Mouse (Mus musculus) left cerebral cortex, postnatal 14 days (tissue): ENCODE measurements around the gene Ccdc50. TPM values are rescaled to one million over a fixed set of nuclear protein-coding genes. Genes with fewer than 3 reads are reported as not detected.

Experiments used
- DNase-seq, 2 experiments: peaks; one replicate each; pipeline ENCODE4 v3.0.0; 2021 to 2022; ENCODE audit warnings: low spot score in 2 of 2, mixed read lengths in 1 of 2
- intact Hi-C: fragments of 180-260 bp; cut with DNase I; formaldehyde crosslinking; loops from one replicate; pipeline ENCODE4 v1.15.1; 2025
- long read RNA-seq, 2 experiments: library from polyadenylated mRNA; stranded (forward); transcript quantifications; one replicate each; pipeline ENCODE4 v2.0.0; 2021
- total RNA-seq, 2 experiments: library from RNA; stranded (reverse); gene quantifications; 2 replicates each; pipeline ENCODE4 v1.2.3; 2021

The Ccdc50 gene
- total RNA-seq: 10 to 100 TPM; 67.0 to 69.1 TPM
- long read RNA-seq, experiment 1, full-length matches to known transcripts: 20 of 26 reads
- long read RNA-seq, experiment 1, partial matches to known transcripts: 0 of 26 reads
- long read RNA-seq, experiment 1, other reads (novel, unspliced or antisense): 6 of 26 reads
- long read RNA-seq, experiment 2, full-length matches to known transcripts: 11 of 16 reads
- long read RNA-seq, experiment 2, partial matches to known transcripts: 0 of 16 reads
- long read RNA-seq, experiment 2, other reads (novel, unspliced or antisense): 5 of 16 reads

DNA sequence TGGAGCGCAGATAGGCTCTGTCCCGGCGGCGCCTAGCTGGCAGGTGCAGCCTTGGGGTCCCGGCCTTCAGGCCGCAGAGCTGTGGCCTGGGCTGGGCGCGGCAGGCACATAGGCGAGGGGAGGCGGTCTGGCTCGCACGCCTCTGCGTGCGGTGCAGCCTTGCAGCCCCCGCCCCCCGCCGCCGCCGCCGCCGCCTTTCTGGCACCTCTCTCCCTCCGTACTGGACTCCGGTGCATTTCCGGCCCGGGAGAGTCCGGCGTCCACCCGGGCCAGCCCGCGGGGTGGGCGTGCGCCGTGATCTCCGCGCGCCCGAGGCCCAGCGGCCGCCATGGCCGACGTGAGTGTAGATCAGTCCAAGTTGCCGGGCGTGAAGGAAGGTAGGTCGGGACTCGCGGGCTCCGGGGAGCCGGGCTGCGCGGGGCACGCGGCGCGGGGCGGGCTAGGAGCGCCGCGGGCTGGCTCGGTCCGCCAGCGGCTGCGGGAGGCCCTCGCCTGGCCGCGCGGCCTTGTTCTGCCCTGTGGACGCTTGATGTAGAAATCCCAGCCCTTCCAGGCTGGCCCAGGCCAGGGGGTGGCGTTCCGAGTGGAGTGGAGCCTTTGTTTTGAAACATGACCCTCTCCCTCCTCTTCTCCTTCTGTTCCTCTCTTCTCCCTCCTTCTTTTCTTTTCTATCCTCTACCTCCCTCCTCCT is at the start of gene Ccdc50:
Gene Ccdc50, plus strand, starts transcription at position 109 of the 691 bp plus-strand sequence.
- intact Hi-C loops: no loop called here
- peak; percentile 40 to 74 for DNase-seq

- intact Hi-C loops: no loop called here
- DNase-seq: no peak
These were observed 41.1 kb upstream of the Ccdc50 start for GRCm38 (mm10) chr16:27347521-27347920.

DNA sequence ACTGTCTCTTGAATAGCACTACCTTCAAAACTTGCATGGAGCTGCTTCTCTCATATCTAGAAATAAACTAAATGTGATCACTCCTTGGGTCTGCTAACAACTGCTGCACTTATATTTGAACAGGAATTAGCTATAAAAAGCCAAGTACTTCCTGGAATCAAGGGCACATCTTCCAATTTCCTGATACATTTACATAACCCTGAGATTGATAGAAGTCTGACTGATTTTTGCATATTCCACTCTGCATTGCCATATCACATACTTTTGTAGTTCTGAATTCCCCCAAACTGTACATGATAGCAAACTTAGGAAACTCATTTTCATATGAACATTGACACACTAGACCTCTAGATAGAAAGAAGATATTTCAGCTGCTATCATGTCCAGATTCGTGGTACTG is 40.3 kb upstream of the Ccdc50 start:
- DNase-seq: no peak
- intact Hi-C loops: no loop called here

GRCm38 (mm10) chr16:27349235-27349634 is 39.4 kb upstream of the Ccdc50 start:
- intact Hi-C loops: no loop called here
- no peak for DNase-seq

- DNase-seq: no peak
- intact Hi-C loops: no loop called here
These were observed 38.7 kb upstream of the Ccdc50 start for GRCm38 (mm10) chr16:27349878-27350532.

DNA sequence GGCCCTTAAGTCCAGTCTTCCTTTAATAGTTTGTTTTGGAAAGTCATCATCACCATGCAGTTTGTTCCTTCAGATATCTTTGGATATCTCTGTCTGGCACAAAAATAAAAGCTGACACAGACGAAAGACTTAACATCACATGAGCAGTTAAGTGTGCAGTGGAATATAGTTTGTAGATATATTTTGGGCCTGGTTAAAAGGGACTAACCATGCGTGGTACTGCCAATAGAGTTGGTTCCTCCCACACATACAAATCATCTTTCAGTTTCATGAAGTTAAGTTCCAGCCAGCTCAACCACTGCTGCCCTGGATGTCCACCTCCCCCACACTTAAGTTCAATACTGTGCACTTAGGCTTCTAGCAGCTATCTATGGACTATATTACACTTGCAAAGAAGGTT is 34.2 kb upstream of the Ccdc50 start:
- intact Hi-C loops: no loop called here
- no peak for DNase-seq

DNA sequence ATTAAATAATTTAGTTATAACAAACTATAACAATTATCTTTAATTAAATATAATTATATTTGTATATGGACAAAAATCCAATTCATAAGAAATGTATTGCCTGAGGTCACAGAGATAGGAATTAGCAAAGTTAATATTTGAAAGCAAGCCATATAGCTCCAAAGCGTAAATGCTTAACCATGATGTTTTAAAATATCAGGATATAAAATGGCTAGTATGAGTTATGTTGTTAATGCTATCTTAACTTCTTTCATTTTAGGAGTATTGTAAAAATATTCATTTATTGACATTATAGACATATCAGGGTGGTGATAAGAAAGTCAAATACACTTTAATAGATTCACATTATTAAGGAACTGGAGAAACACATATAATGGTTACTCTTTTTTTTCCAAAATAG is 28.6 kb upstream of the Ccdc50 start:
- intact Hi-C loops: no loop called here
- DNase-seq: no peak

DNA sequence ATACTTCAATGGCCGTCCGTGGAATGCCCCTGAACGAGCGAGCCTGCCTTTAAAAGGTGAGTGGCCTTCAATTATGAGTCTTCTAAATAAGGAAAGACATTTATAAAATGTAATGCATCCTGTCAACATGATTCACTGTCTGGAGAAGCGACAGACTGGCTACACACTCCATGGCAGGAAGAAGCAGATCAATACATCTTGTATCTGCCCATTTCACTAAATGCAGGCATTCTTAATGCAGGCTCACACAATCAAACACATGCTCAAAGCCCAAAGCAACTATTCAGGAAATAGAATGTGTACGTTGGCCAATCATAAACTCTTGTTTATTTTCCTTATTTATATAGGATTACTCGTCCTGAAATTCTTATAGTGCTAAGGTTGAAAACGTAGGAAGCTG is 18.5 kb upstream of the Ccdc50 start, which contains the start of gene Uts2b:
Gene Uts2b, minus strand, starts transcription at position 49 of the 400 bp plus-strand sequence.
- no peak for DNase-seq
- intact Hi-C loops: no loop called here

DNA sequence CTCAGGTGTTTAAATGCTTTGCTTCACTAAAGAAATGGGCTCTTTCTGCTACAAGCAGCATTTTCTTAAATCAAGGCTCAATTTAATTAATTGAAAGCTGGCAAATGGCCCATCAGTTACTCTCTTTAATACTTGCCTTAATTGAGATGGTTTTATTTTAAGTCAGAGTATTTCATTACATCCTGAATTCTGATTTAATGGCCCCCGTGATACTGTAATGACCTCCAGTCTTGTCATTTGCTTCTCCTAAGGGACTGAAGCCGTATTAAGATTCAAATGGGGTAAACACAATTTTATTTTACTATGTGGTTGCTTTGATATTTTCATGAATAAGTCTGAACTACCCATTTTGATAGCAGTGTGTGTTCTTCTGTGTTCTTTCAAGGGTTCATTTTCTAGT is 18.0 kb upstream of the Ccdc50 start:
- intact Hi-C loops: no loop called here
- DNase-seq: no peak

GRCm38 (mm10) chr16:27374139-27374538 is 14.5 kb upstream of the Ccdc50 start:
- intact Hi-C loops: no loop called here
- DNase-seq: no peak

- intact Hi-C loops: no loop called here
- DNase-seq: no peak
These were observed 13.4 kb upstream of the Ccdc50 start for GRCm38 (mm10) chr16:27375318-27375717.

GRCm38 (mm10) chr16:27376556-27376955 is 12.1 kb upstream of the Ccdc50 start:
- intact Hi-C loops: no loop called here
- DNase-seq: no peak

- no peak for DNase-seq
- intact Hi-C loops: no loop called here
These were observed 6.5 kb upstream of the Ccdc50 start for GRCm38 (mm10) chr16:27382217-27382616.

DNA sequence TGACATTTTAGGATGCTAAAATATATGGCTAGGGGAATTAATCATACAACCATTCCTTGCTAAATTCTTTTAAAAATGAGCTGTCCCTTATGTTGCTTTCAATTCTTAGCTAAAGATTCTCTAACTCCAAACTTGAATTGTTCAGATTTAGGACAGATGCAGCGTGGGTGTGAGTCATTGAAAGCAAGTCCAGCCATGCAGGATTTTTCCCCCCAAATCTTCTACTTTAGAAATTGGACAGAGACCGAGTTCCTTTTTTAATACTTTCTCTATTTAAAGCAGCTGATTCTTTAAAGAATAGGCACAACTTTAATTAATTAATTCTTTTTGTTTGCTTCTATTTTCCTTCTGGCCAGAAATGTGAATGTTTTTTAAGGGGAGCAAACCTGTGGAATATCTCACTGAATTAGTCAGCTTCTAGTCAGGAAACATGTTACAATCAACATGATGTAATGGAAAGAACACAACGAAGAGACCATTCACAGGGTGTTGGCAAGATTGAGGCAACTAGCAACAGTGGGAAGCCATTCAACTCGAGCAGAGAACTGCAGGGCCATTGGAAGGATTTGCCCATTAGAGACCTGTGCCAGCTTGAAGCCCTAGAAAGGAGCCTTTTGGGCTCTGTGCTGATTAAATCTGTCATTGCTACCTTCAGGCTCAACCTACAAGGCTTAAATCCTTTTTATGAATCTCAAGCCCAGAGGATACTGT is 3.6 kb upstream of the Ccdc50 start:
- intact Hi-C loops: no loop called here
- DNase-seq: peak; percentile 37 to 43

DNA sequence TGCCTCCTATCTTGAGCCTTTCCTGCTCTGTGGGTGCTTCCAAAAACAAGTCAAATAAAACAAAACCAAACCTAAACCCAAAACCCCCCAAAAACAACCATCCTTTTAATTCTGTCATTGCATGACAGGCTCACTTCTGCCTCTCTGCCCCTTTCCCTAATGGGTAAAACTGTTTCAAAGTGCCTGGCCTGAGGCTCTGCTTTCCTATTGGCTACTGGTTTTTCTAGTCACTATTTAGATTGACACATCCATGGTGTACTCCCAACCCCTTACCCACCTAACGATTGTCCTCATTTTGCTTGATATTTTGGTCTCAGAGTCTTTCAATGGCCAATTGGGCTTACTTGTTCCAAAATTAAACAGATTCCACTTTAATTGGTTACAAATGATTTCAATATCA is 3.0 kb upstream of the Ccdc50 start:
- no peak for DNase-seq
- intact Hi-C loops: no loop called here

- DNase-seq: no peak
- intact Hi-C loops: no loop called here
These were observed 1.7 kb upstream of the Ccdc50 start for GRCm38 (mm10) chr16:27386850-27387407.

DNA sequence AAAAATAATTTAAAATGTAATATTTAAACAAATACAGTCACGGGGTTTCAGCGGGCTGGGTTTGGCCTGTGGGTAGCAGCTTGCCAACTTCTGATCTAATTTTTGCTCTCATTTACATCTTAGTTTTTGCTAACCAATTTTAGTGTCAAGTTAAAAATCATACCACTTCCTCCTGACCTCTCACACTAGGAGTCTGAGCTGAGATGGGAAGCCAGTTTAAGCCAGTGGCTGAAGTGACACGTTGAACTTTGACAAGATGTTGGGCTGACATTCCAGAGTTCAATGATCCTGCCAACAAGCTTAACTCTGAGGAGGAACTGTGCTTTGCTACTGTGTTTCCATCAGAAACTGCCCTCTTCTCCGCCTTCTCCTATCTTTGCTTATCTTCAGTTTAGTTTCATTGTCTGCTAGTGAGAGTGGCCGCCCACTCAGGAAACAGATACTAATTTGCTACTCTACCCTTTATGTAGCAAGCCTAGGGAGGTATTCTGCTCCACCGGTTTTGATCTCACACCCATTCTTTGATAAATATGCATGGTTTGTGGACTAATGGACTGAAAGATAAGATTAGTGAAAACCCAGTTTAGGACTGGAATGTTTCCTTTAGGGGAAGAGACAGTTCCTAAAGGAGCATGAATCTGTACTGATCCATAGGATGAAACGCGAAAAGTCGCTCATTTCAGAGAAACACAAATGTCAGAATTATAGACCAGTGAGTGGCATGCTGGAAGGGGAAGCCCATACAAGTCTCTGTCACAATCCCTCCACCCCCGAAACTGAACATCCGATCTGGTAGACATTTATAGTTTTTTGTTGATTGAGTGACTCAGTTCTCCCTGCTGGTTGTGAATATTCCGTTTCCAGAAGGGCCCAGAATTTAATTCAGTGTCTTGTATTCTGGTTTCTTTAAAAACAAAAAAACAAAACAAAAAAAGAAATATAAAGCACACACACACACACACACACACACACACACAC is 746 bp upstream of the Ccdc50 start:
- no peak for DNase-seq
- intact Hi-C loops: no loop called here

DNA sequence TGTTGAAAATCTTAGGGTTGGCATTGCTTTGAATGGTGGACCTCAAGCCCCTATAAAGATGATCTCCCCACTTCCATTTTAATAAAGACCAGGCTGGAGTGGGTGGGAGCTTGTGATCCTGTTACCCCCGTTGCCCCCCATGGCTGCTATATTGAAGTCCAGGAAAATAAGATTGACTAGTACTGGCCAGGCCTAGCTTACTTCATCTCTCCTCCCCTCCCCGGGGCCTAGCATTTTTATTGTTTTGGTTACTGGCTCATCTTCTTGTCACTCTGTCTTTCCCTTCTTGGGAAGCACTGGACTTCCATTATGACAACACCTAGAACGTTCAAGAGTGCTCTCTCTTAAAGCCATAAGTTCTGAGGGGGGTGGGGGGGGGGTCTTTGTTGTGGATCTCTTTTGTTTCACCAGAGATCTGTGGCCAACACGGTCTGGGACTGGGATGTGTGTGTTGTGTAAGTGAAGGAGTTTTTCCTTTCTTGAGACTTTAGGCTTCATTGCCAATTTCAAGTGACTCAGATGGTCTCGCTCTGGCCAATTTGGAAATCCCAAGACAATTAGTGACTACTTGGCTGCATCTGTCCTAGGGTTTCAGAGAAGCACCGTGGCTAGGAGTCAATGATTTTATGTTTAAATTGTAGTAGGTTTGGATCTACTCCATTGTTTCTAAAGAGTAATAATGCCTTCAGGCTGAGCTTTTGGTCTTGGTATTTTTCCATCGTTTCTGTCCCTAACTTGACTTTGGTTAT is 1.0 kb downstream of the Ccdc50 start:
- intact Hi-C loops: no loop called here
- no peak for DNase-seq
